Mouse (Mus musculus) forebrain, embryonic 16.5 days (tissue): ENCODE data around the gene Fyttd1. TPM values are rescaled to one million over a fixed set of nuclear protein-coding genes. Genes with fewer than 3 reads are reported as not detected.
"Not testable (repeated sequence)": the region's sequence is repeated elsewhere in the genome, so short reads cannot be mapped to it uniquely, and the experiment has no call there.

ENCODE experiments used
- ATAC-seq: fragments of 200-750 bp; cut with Nextera tagmentation; 2 replicates; pipeline ENCODE4 v1.8.0; 2017; ENCODE audit warnings: mild to moderate bottlenecking, moderate library complexity
- H3K27ac ChIP-seq: fragments of 300-500 bp; sonication (generic); 2 replicates; pipeline ENCODE4 v1.5.1; 2014; ENCODE audit warnings: low read length, control low read depth
- H3K27me3 ChIP-seq: fragments of 300-500 bp; sonication (generic); replicated peaks from 2 replicates; pipeline ENCODE4 v1.6.1; 2014; ENCODE audit warnings: low read length; ENCODE audit not compliant: control insufficient read depth, insufficient read depth
- H3K36me3 ChIP-seq: fragments of 300-500 bp; sonication (generic); 2 replicates; pipeline ENCODE4 v1.6.1; 2014; ENCODE audit not compliant: control insufficient read depth, insufficient read depth
- H3K4me1 ChIP-seq: fragments of 300-500 bp; sonication (generic); replicated peaks from 2 replicates; pipeline ENCODE4 v1.6.1; 2014; ENCODE audit warnings: low read length; ENCODE audit not compliant: control insufficient read depth, insufficient read depth
- H3K4me2 ChIP-seq: fragments of 300-500 bp; sonication (generic); 2 replicates; pipeline ENCODE4 v1.6.1; 2014; ENCODE audit warnings: mild to moderate bottlenecking, low read length, control low read depth
- H3K4me3 ChIP-seq: fragments of 300-500 bp; sonication (generic); replicated peaks from 2 replicates; pipeline ENCODE4 v1.5.1; 2014; ENCODE audit warnings: mild to moderate bottlenecking, low read length, control low read depth
- H3K9ac ChIP-seq: fragments of 300-500 bp; sonication (generic); replicated peaks from 2 replicates; pipeline ENCODE4 v1.6.1; 2014; ENCODE audit warnings: low read depth, low read length, control low read depth
- H3K9me3 ChIP-seq: fragments of 300-500 bp; sonication (generic); 2 replicates; pipeline ENCODE4 v1.6.1; 2016; ENCODE audit warnings: low read length; ENCODE audit not compliant: control insufficient read depth
- WGBS: fragments of 180-500 bp; shearing (Covaris S2); extraction: QIAGEN DNeasy Blood & Tissue Kit; methylation state at CpG from one replicate; pipeline ENCODE4 v1.1.7; 2014; 5-methylcytosine and 5-hydroxymethylcytosine counted together
- polyA plus RNA-seq: library from polyadenylated mRNA; unstranded; fragments of >200 nt; fragmentation: Nextera tagmentation; extraction: Ambion mirVana; gene quantifications from 2 replicates; pipeline ENCODE4 v1.2.1, GENCODE M21; 2015

Fyttd1 gene
- polyA plus RNA-seq, 1 experiment from 2014 or later, result 119 TPM

- H3K36me3 ChIP-seq, result no peaks in the 10 kb centered on the region
- no peak overlapping the region for H3K4me3 ChIP-seq
- peaks cover 7% of the 10 kb centered on the region for H3K4me1 ChIP-seq
- H3K4me2 ChIP-seq, result no peak overlapping the region
- no peaks in the 10 kb centered on the region for H3K27me3 ChIP-seq
- no peak overlapping the region for H3K27ac ChIP-seq
- no peak overlapping the region for H3K9ac ChIP-seq
- no peak for ATAC-seq
- 85% methylated on average over 1 of the region's 1 CpGs for WGBS
- H3K9me3 ChIP-seq, result no peaks in the 10 kb centered on the region
Measured at GRCm38 (mm10) chr16:32935088-32935487, 57.8 kb downstream of the Fyttd1 start.

DNA sequence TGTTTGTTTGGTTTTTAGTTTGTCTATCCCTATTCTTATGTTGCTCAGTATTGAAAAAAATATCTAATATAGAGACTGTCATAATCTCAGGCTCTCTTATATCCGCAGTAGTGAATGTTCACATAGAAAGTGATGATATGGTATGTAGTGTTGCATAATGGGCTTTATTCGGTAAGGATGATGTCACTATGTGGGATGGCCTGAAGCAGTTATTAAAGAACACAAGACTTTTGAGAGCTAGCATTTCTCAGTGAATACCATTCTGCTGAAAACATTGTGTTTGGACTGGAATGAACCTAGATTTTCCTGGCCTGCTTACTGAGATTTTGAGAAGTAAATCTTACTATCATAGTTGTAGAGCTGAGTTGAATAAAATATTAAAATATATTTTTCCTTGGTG, 60.1 kb downstream of the Fyttd1 start:
- 85% methylated on average over 2 of the region's 2 CpGs for WGBS
- ATAC-seq, result no peak

GRCm38 (mm10) chr16:32939301-32939700, 62.0 kb downstream of the Fyttd1 start:
- not testable (repeated sequence) for H3K36me3 ChIP-seq, H3K4me3 ChIP-seq, H3K27me3 ChIP-seq, H3K4me2 ChIP-seq, H3K9me3 ChIP-seq, H3K27ac ChIP-seq, H3K9ac ChIP-seq
- WGBS, result 16% methylated on average over 3 of the region's 3 CpGs
- peaks cover 11% of the 10 kb centered on the region for H3K4me1 ChIP-seq
- peak; percentile 65 for ATAC-seq

More for the DNA sequence above, 60.1 kb downstream of the Fyttd1 start:
- Histone ChIP-seq H3K4me1 (peaks cover 7% of the 10 kb centered on the region), H3K27ac (no peak overlapping the region), H3K27me3 (no peaks in the 10 kb centered on the region), H3K4me2 (no peak overlapping the region), H3K9me3 (no peaks in the 10 kb centered on the region), H3K4me3 (no peak overlapping the region), H3K9ac (no peak overlapping the region), H3K36me3 (no peaks in the 10 kb centered on the region)

DNA sequence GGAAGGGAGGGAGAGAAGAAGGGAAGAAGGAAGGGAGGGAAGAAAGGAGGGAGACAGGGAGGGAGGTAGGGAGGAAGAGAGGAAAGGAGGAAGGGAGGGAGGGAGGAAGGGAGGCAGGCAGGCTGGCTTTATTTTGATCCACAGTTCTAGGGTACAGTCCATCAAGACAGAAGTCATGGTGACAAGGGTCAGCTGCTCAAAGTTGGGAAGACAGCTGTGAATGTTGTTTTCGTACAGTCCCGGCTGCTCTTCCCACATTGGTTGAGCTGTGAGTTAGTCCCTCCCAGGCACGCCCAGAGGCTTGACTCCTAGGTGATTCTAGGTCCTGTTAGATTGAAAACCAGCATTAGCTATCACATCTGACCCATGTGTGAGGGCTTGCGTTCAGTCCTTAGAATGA, 62.4 kb downstream of the Fyttd1 start:
- WGBS, result 90% methylated on average over 4 of the region's 4 CpGs
- ATAC-seq, result not testable (repeated sequence)

GRCm38 (mm10) chr16:32941226-32941625, 63.9 kb downstream of the Fyttd1 start:
- ATAC-seq, H3K4me1 ChIP-seq, H3K27ac ChIP-seq, H3K4me2 ChIP-seq, H3K4me3 ChIP-seq, H3K9me3 ChIP-seq, H3K27me3 ChIP-seq, H3K9ac ChIP-seq, H3K36me3 ChIP-seq: not testable (repeated sequence)
- WGBS, result 91% methylated on average over 1 of the region's 2 CpGs

More for the DNA sequence above, 62.4 kb downstream of the Fyttd1 start:
- H3K4me2 ChIP-seq, H3K4me3 ChIP-seq, H3K27me3 ChIP-seq, H3K9me3 ChIP-seq, H3K27ac ChIP-seq, H3K9ac ChIP-seq, H3K36me3 ChIP-seq: not testable (repeated sequence)
- peaks cover 11% of the 10 kb centered on the region for H3K4me1 ChIP-seq

DNA sequence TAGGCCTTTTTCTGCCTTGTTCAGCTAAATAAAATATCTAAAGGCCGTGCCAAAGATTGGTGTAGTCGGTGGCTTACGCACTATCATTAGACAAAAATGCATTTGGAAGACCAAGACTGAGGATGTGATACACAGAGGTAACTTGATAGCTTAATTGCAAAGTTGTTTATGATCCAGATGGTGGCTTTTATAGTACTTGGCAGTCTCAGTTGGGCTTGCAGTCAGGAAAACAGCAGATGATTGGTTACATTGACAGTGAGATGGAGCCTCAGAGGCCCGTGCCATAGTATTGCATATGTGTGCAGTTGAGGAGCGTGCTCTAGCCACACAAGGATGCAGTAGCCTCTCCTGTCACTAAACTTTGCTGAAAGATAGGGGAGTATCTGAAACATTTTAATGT, 65.4 kb downstream of the Fyttd1 start:
- Histone ChIP-seq H3K27ac (0 out of 2 replicates have a peak overlapping the region, but pooled peaks have one; percentile 1), H3K4me3 (no peak overlapping the region), H3K4me1 (peaks cover 6% of the 10 kb centered on the region), H3K9me3 (no peaks in the 10 kb centered on the region), H3K36me3 (no peaks in the 10 kb centered on the region), H3K27me3 (no peaks in the 10 kb centered on the region), H3K9ac (no peak overlapping the region), H3K4me2 (no peak overlapping the region)
- WGBS, result 45% methylated on average over 5 of the region's 5 CpGs
- peak; percentile 80 for ATAC-seq

DNA sequence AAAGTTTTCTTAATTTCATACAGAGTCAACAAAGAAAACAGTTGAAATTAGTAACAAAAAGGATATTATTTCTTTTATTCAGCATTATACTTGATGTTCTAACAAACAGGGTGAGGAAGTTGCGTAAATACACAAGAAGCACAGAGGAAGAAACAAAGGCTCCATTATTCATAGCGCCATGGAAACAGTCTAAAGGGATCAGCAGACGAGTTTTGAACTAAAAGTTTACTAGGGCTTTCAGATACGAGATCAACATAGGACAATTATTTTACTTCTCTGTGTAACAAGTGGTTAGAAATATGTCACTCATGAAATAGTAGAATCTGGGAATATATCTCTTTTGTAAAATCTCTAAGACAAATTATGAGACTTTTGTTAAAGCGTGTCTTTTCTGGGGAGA, 68.1 kb downstream of the Fyttd1 start:
- H3K4me3 ChIP-seq, result no peak overlapping the region
- H3K9ac ChIP-seq, result no peak overlapping the region
- ATAC-seq, result no peak
- H3K9me3 ChIP-seq, result no peaks in the 10 kb centered on the region
- H3K4me2 ChIP-seq, result no peak overlapping the region
- H3K36me3 ChIP-seq, result no peaks in the 10 kb centered on the region
- H3K4me1 ChIP-seq, result peaks cover 4% of the 10 kb centered on the region
- H3K27me3 ChIP-seq, result no peaks in the 10 kb centered on the region
- WGBS, result 28% methylated on average over 5 of the region's 5 CpGs
- H3K27ac ChIP-seq, result no peak overlapping the region

DNA sequence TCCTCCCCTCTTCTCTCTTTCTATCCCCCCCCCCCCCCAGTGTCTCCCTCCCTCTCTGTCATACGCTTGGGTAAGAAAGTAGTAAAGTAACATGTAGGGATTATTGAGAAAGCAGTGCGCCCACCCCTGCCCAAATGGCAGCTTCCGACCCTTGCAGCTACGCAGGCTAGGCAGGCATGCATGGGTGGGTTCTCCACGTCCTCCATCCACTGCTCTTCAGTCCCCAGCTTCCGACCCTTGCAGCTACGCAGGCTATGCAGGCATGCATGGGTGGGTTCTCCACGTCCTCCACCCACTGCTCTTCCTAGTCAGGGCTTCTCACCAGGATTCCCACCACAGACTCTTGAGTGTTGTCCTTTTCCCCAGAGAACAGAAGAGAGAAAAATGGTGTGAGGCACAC, 70.7 kb downstream of the Fyttd1 start:
- no peak for ATAC-seq
- Histone ChIP-seq H3K9me3 (no peaks in the 10 kb centered on the region), H3K36me3 (no peaks in the 10 kb centered on the region), H3K27me3 (no peaks in the 10 kb centered on the region), H3K4me1 (no peaks in the 10 kb centered on the region; the same call in 1 of the 2 replicates), H3K9ac (no peak overlapping the region), H3K4me2 (no peak overlapping the region), H3K4me3 (no peak overlapping the region), H3K27ac (no peak overlapping the region)
- WGBS, result 88% methylated on average over 7 of the region's 8 CpGs

DNA sequence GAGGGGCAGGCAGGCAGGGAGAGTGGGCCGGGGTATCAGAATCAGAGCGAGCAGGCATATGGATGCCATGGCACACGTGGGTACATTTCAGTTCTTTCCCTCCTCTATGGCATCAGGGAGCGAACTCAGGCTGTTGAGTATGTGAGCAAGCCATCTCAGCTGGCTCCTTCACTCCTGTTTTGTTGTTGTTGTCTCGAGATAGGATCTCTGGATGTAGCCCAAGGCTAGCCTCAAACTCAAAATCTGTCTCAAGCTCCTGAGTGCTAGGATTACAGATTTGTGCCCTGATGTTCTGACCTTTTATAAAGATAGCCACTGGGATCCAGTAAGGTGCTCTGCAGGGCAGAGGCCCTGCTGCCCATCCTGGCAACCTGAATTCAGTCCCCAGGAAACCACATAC, 71.4 kb downstream of the Fyttd1 start:
- Histone ChIP-seq H3K4me2 (no peak overlapping the region), H3K4me1 (no peaks in the 10 kb centered on the region; the same call in 1 of the 2 replicates), H3K4me3 (no peak overlapping the region), H3K36me3 (no peaks in the 10 kb centered on the region), H3K27ac (no peak overlapping the region), H3K27me3 (no peaks in the 10 kb centered on the region), H3K9me3 (no peaks in the 10 kb centered on the region), H3K9ac (no peak overlapping the region)
- WGBS, result 81% methylated on average over 5 of the region's 5 CpGs
- ATAC-seq, result no peak

DNA sequence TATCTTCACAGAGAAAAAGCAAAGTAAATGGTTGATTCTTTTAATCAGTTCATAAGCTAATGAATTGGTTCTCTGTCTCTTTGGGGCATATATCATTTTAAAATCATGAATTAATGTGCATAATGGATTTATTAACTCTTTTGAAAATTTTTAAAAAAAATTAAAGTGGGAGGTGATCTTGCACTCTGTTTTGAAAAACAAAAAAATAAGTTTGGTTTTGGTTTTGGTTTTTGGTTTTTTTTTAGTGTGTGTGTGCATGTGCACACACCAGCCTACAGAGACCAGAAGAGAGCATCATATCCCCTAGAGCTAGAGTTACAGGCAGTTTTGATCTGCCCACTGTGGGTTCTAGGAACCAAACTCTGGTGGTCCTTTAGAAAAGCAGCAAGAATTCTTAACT, 72.0 kb downstream of the Fyttd1 start:
- no peak overlapping the region for H3K27ac ChIP-seq
- no peak overlapping the region for H3K4me3 ChIP-seq
- no peak overlapping the region for H3K9ac ChIP-seq
- no peaks in the 10 kb centered on the region for H3K27me3 ChIP-seq
- ATAC-seq, result no peak
- H3K9me3 ChIP-seq, result no peaks in the 10 kb centered on the region
- H3K4me2 ChIP-seq, result no peak overlapping the region
- no peaks in the 10 kb centered on the region for H3K36me3 ChIP-seq
- H3K4me1 ChIP-seq, result no peaks in the 10 kb centered on the region; the same call in 1 of the 2 replicates
